Mouse (Mus musculus) cerebellum, postnatal 36 days (tissue): ENCODE data around the gene Svip.

Source experiments
- DNase-seq, 2 experiments: peaks; one replicate each; pipeline ENCODE4 v3.0.0; 2021 to 2022; ENCODE audit warnings: mixed read lengths in 2 of 2

The Svip gene

GRCm38 (mm10) chr7:51960698-51961374 is 45.0 kb downstream of the Svip start:
- DNase-seq: no peak

DNA sequence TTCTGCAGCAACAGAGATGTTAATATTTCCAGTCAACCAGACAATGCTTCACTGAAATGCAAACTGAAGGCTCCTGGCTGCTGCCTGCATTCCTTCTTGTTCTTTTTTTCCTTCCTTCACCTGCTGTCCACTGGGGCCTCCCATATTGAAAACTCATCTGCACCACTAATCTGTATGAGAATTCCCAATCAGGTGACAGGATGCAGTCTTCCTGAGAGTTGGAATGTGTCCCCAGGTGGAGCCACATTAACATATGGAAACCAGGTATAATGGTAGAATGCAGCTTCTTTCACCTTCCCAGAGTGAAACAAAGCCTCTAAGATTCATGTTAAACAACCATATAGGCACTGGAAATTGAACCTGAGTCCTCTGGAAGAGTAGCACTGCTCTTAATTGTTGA is 48.1 kb downstream of the Svip start:
- DNase-seq: no peak

- DNase-seq: no peak
Observed at GRCm38 (mm10) chr7:51955424-51956041, 50.3 kb downstream of the Svip start.
